Mouse (Mus musculus) layer of hippocampus, postnatal 14 days (tissue): ENCODE results near the gene Ano6. TPM values are rescaled to one million over a fixed set of nuclear protein-coding genes. Genes with fewer than 3 reads are reported as not detected.

Source experiments
- DNase-seq, 2 experiments: peaks; one replicate each; pipeline ENCODE4 v3.0.0; 2021 to 2022; ENCODE audit warnings: low spot score in 2 of 2, mixed read lengths in 1 of 2
- total RNA-seq, 2 experiments: library from RNA; stranded (reverse); gene quantifications; 2 replicates each; pipeline ENCODE4 v1.2.3; 2021

Ano6 gene
- total RNA-seq, 2 experiments from 2014 or later, result 22.5 to 29.5 TPM

DNA sequence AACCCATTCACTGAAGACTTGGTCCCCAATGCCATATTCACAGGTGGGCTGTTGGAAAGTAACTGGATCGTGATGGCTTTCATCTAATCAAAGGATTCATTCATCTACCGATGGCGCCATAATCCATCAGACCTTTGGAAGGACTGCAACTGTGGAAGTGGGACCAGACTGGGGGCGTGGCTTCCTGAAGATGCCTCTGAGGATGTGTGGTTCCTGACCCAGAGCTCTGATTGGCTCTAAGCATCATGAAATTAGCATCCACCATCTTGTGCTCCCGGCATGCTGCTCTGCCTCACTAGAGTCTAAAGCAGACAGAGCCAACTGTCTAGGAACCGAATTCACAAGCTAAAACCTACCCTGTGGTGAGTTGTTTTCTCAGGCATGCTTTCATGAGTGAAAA lies 24.7 kb upstream of the Ano6 start:
- DNase-seq, result no peak

DNA sequence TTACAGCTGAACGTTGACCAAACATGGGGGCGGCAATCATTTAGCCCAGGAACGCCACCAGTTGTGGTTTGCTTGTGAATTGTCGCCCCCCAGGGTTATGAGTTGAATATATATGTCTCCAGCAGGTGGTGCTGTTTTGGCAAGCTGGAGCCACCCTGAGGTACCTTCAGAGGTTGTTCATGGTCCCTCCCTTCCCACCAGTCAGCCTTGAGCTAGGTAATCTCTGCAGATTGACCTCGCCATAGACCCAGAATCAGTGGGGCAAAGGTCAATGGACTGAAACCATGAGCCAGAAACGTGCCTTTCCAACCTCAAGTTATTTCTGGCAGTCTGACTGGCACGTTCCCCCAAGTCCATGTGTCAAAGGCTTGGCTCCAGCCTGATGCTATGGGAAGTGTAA lies 22.8 kb upstream of the Ano6 start:
- no peak for DNase-seq

DNA sequence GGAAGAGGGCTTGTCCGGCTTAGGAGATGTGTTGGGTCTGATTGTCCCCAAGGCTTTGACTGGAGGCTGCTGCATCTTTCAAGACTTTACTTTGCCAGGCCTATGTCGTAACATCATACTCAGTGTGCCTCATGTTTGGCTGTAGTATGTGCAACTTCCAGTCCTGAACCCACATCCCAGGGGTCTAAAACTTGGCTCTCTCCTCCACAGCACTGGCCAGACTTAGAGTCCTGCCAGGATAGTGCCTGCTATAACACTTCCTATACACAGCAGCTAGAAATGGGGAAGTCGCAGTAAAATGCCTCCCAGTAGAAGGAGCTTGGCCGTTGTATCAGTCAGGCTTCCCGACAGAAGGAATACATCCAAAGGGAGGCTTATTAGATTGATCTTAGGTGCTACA lies 21.9 kb upstream of the Ano6 start:
- no peak for DNase-seq

DNA sequence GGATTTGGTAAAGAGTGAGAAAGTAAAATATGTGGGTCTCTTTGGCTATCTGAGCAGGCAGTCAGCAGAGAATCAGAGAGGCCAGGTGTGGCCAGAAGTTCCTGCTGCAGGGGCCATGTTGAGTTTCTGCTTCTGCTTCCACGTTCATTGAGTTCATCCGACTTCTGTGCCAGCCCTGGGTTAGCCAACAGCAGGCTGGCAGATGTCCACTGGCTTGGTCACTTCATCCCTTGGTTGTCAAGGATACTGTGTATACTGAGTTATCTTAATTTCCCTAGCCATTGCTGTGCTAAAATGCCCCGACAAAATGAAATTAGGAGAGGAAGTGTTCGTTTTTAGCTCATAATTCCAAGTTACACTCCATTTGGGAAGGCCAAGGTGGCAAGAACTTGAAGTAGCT lies 21.1 kb upstream of the Ano6 start:
- no peak for DNase-seq

DNA sequence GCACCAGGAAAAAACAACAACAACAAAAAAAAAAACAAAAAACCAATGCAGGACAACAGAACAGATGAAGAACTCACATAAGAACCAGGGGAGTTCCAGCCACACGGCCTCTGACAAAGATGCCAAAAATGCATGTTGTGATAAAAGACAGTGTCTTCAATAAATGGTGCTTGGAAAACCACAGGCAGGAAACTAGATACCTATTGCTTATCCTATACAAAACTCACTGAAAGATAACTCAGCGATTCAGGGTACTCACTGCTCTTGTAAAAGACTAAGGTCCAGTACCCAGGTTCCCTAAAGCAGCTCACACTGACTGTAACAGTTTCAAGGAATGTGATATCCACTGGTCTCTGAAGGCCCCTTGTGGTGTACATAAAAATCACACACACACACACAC lies 20.3 kb upstream of the Ano6 start:
- no peak for DNase-seq

DNA sequence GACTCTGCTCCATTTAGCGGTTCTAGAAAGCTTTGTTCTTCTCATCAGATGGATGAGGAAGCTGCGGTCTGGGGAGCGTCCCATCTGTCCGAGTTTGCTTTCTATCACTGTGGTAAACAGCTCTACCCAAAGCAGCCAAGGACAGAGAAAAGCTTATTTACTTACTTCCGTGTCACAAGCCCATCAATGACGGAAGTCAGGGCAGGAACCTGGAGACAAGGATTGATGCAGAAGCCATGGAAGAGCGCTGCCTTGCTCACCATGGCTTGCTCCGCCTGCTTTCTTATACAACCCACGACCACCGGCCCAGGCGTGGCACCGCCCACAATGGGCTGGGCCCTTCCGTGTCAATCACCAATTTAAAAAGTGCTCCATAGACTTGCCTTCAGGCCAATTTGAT lies 18.3 kb upstream of the Ano6 start:
- no peak for DNase-seq

DNA sequence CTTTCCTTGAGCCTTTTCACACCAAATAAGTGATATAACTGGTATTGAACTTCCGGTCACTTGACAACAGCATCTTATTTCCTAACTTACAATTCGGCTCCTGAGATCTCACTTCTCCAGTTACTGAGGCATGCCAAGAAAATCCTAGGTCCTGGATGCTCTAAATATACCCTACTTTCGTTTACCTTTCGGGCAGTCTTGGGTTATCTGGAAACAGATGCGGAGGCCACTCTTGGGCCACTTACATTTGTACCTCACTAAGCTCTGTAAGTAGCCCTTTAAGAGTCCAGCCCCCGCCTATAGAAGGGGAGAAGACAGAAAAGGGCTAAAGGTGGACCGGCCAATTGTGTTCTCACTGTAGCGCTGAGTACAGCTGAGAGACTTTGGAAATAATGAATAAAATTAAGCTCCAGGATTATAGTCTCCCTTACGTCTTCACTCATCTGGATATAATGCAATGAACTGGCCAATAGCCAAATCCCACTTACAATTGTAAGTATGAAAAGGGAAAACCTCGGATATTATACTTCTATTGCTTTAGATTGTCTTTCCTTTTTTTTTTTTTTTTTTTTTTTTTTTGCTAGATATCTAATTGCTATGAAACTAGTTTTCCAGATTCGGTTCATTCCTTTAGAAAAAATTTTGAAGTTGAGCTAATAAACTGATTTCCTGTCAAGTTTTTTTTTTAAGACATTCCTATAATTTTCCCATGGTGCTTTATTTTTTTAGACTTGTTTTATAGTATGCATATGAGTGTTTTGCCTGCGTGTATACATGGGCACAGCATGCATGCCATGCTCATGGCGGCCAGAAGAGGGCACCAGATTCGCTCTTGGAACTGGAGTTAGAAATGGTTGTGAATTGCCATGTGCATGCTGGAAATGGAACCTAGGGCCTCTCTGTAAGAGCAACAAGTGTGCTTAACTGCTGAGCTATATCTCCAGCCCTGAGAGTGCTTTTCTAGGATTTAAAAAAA lies 17.5 kb upstream of the Ano6 start:
- peak in 1 of 2 experiments; percentile 40 for DNase-seq

DNA sequence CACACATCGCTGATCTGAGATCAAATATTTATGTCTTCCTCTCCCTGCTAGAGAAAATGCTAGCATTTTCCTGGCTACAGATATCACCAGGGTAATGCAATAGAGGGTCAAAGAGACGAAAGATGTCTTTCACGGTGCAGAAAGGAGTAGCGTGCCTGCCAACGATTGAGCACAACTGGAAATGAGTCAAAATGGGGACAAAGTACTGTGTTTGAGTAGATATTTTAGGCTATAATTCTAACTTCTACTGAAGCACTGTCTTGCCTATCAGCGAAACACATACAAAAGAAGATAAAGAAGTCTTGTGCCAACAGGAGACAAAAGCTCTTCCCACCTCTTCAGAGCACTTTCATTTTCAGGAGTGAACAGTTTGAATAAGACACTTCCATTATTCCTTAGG lies 16.4 kb upstream of the Ano6 start:
- DNase-seq, result no peak

DNA sequence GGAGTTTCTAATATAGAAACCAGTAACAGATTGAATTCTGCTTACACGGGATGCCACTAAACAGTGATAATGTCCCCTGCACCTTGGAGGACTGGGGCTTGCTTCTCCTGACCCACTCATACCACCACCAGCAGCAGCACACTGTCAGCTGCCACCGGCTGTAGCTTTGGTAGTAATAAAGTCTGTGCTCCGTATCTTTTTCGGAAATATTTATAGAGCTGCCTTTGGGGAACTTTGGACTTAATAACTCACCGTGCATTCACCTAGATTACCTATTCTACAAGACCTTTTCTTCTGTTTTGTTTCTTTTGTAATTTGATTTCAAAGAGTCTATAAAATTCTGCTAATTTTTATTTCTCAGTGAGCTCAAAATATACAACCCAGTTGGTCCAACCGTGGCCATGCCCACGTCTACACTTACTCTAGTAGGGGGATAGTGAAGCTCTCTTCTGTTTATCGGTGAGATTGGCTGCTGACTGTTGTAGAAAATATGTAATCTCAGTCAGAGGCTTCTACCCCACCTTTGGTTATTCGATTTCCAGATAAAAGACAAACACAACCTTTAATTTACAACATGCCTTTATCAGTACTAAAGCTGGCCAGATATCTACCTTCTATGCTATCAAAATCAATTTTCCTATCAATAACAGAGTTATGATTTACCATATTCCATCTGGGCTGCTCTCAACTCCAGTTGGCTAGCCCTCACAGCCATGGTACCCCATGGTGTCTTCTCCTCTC lies 15.8 kb upstream of the Ano6 start:
- DNase-seq, result no peak

DNA sequence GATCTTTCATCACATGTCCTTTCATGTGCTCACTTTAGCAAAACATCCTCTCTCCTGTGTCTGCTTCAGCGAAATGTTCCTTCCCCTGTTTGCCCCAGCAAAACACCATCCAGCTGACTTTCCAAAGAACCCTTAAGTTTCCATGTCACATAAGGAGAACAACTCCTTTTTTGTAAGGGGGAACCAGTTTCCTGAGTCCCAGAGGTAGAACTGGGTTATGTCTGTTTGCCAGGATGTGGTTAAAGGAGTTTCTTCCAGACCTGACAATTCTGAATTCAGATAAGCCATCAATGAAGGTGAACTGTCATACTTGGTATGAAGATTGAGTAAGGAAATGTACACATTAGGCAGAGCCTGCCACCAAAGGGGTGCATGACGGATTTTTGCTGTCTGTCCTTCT lies 12.9 kb upstream of the Ano6 start:
- DNase-seq, result no peak

DNA sequence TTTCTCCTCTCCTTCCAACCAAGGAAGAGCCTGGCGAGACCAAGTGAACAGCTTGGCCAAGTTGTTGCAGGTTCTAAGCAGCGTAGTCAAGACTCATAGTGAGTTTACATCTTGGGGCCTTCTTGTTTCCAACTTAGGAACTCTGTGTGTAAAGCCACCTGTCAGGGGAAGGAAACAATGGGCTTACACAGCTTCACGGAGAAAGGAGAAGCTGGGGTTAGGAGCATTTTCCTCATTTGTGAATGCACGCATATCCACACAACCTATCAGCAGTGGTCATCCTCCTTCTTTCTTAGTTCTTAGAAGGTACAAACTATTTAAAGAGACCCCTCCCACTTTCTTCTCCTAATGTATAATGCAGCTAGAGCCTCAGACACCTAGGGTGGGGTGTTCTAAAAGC lies 11.9 kb upstream of the Ano6 start:
- no peak for DNase-seq

DNA sequence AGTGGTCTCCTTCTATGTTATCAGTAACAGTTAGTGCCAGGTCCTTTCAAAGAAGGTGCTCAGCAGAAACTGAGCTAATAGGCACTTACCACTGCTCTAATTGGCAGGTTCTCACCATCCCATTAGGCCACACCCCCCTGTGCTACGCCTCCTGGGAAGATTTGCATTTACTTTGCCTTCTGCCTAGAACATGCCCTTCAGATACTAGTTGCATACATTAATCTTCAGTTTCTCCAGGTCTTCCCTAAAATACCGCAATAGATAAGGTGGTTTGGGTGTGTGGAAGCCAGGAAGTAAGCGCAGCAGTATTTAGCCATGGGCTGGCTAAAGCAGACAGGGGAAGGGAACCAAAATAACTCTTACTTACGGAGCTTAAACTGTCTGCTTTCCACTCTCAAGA lies 4.0 kb upstream of the Ano6 start:
- no peak for DNase-seq

DNA sequence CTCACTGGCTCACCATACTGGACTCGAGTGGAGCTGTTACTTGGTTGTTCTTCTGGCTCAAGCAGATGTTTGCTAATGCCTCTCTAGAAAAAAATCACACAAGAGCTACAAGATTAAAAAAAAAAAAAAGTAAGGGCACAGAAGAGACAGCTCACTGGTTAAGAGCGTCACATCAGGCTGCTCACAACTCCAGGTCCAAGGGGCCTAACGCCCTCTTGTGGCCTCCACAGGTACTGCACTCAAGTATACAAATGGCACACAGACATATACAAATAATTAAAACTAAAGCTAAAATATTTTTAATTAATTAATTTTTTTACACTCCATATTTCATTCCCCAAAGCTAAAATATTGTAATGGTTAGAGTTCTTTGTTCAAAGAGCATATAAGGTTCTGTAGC lies 3.1 kb upstream of the Ano6 start:
- no peak for DNase-seq

DNA sequence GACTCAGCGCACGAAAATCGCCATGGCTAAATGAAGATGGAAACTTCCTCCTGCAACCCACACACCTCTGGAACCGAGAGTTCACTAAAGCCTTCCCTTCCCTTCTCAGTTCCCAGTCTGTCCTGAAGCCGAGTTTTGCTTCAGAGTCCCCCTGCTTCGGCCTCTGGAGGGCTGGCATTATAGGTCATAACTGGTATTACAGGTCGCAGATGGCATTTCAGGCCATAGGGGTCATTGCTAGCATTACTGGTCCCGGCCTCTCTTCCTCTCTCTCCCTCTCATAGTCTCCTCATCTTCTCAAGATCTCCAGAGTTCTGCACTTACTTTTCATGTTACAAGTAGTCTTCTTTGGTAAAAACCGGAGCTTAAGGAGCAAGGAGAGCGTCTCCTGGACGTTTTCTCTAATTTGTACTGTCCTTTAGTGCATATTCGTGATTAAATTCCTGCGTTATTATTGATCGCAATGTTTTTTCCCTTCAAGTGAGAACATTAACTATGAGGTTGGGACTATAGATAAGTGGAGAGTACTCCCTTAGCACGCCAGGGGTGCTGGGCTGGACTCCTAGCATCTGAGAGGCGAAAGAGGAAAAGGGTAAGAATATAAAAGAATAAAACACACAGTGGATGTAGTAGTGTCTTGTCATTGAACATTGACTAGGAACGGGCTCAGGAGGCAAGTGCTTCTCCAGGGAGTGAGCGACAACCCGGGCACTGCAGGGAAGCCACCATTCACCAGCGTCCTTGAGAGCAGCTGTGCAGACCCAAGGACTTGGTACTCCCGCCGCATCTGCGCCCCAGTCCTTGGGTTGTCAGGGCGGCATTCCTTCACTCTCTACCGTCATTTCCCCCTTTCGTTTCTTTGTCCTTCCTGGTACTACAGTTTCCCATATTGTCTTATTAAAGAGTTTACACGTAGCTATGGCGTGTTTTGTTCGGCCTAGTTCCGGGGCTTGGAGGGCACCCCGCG lies 798 bp upstream of the Ano6 start:
- DNase-seq, result peak in 1 of 2 experiments; percentile 52

DNA sequence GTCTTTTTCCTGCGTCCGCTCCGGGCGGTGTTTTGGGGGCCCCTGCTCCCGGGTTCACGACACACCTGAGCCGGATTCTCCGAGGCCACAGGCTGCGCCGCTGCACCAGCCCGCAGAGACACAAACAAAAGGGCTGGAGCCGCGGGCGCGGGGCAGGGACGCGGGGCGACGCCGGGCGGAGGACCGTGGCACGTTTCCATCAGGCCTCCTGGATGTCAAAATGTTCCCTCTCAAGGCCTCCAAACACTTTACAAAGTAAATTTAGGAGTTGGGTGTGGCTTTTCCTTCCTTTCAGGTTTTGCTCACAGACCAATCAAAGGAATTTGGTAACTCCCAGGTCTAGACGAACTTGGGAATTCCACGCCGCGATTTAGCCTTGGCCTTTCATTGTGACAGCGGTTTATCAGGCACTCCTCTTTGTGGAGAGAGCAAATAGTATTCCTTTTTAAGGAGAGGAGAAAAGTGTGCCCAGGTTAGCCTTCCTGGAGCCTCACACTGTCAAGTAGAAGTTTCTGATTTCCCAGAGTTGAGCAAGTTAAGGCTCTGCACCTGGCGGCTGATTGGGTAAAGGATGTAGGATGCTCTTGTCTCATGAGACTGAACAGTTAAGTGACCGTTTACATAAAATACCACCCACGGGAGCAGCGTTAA lies 623 bp downstream of the Ano6 start:
- no peak for DNase-seq

DNA sequence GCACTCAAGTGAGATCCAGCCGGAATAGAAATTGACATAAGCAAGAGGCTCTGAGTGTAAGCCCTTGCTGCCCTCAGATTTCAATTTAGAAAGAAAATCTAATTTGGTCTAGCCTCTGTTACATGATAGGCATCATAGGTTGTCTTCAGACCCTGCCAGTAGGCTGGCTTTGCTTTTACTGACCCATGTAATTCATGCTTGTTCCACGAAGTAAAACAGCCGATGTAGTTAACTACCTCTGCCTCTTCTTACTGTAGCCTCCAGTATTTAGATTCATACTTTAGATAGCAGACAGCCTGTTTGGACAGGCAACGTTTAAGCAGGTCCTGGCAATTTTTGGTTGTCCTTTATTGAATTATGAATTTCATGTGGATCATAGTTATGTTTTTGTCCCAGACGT lies 1.2 kb downstream of the Ano6 start:
- DNase-seq, result no peak

DNA sequence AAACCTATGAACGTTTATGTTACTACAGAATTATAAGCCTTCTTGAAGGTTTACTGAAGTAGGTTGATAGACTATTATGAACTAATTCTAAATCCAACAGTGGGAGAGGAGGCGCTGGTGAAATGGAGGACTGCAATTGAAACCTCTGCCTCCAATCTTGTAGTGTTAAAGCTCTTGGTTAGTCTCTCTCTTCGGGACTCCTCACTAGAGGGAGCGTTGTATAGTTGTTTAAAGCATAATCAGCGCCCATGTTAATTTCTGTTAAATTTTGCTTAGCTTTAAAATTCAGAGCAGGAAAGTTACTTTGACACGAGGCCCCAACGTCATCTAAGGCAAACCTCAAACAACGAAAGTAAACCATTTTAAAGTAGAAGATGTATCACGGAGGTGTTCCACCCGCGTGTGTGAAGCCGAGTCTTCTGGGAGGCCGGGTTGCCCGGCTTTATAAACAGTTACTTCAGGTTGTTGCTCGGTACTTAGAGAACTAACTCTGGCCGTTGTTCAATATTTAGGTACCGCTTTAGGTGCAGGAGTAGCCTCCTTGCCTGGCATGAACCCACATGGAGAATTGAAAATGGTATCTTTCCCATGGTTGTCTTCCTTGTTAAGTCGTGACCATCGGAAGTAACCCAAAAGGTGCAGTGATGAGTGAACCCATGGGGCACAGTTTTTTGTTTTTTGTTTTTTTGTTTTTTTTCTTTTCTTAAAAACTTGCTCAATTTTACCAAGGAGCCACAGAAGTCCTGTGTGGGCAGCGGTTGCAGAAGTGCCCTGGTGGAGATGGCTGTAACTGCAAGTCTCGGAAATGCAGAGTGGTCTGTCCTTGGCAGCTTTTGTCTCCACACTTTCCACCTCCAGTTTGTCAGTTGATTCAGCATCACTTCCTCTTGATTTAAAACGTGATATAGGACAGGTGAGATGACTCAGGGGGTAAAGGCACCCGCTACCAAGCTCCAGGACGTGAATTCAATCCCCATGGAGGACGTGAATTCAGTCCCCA lies 1.9 kb downstream of the Ano6 start:
- DNase-seq, result no peak

DNA sequence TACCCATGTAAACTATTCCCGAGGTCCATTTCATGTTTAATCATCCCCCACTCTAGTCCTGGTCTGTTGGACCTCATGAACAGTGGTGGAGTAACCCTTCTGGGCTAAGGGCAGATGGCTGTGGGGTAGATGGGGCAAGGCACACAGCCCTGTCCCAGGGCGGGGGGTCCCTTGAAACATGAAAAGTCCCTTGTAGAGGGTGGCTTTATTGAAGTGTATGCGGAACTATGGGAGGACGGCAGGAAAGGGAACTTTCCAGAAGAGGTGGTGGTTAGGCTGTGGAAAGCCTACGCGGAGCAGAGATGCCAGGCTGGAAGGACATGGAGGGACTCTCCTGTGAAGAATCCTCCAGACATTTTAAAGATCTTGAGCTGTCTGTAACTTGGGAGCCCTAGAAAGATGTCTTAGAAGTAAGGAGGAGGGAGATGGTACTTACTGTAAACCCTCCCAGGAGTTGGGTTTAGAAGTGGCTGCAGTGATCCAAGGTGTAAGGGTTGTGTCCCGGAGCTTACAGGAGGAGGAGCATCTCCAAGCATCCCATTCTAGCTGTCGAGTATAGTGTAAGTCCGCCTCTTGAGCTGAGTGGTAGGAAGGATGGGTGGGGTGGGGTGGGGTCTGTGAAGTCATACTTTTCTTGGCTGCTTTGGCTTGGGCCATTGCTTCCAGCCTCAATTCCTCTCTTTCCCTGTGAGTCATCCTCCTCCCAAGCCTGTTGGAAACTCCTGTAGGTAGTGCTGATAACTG lies 3.3 kb downstream of the Ano6 start:
- DNase-seq, result no peak
